Comparison of ENCODE assay signal across 32 mouse cellular contexts in genomic region chr2:77971361-77971760, GRCm38 (mm10).
"Had no signal": no experiment of that assay in that cellular context is flagged by ENCODE, and none has a peak within 500 bp of the region (broad histone marks: within the 10 kb centered on the region; RNA-seq: fewer than 3 reads in every experiment).

No protein-coding gene starts in this region.

- H3K36me3 ChIP-seq: limb, embryonic 10.5 days; limb, embryonic 12.5 days; limb, embryonic 13.5 days; limb, embryonic 15.5 days; liver, embryonic 12.5 days; liver, embryonic 13.5 days; liver, embryonic 15.5 days; lung, embryonic 15.5 days; midbrain, embryonic 10.5 days; midbrain, embryonic 12.5 days; midbrain, embryonic 13.5 days; midbrain, embryonic 15.5 days; neural tube, embryonic 12.5 days had no signal

- H3K4me3 ChIP-seq: limb, embryonic 10.5 days; limb, embryonic 12.5 days; limb, embryonic 13.5 days; limb, embryonic 15.5 days; liver, embryonic 12.5 days; liver, embryonic 13.5 days; liver, embryonic 15.5 days; lung, embryonic 15.5 days; megakaryocyte, embryonic 14.5 days; midbrain, embryonic 10.5 days; midbrain, embryonic 12.5 days; midbrain, embryonic 13.5 days; midbrain, embryonic 15.5 days; myocyte; neural tube, embryonic 12.5 days had no signal

- DNase-seq: left cerebral cortex, postnatal 4 days; liver; liver, embryonic 13.5 days; liver, postnatal 0 days; lung, adult 18-20 months; lung, adult 2 months; lung, embryonic 14.5 days; lung, postnatal 10 days; lung, postnatal 14 days; lung, postnatal 36 days; lung, postnatal 4 days; midbrain, embryonic 14.5 days had no signal

- ATAC-seq: liver, embryonic 12.5 days; liver, postnatal 0 days; lung, postnatal 0 days; midbrain, embryonic 13.5 days; midbrain, embryonic 15.5 days; midbrain, embryonic 16.5 days had no signal

- H3K27me3 ChIP-seq: limb, embryonic 12.5 days; limb, embryonic 13.5 days; limb, embryonic 15.5 days; liver, embryonic 12.5 days; liver, embryonic 13.5 days; liver, embryonic 15.5 days; lung, embryonic 15.5 days; midbrain, embryonic 12.5 days; midbrain, embryonic 13.5 days; midbrain, embryonic 15.5 days; neural tube, embryonic 12.5 days had no signal

- H3K4me1 ChIP-seq: liver, embryonic 12.5 days; liver, embryonic 13.5 days; liver, embryonic 15.5 days; lung, embryonic 15.5 days; midbrain, embryonic 10.5 days; midbrain, embryonic 12.5 days; midbrain, embryonic 13.5 days; midbrain, embryonic 15.5 days; neural tube, embryonic 12.5 days had no signal

- H3K4me2 ChIP-seq: limb, embryonic 12.5 days; limb, embryonic 13.5 days; limb, embryonic 15.5 days; liver, embryonic 11.5 days; liver, embryonic 12.5 days; liver, embryonic 13.5 days; liver, embryonic 15.5 days; lung, embryonic 14.5 days; lung, embryonic 15.5 days; midbrain, embryonic 11.5 days; midbrain, embryonic 12.5 days; midbrain, embryonic 13.5 days; midbrain, embryonic 15.5 days; neural tube, embryonic 12.5 days had no signal

- H3K9me3 ChIP-seq: limb, embryonic 10.5 days; limb, embryonic 12.5 days; limb, embryonic 13.5 days; limb, embryonic 15.5 days; liver, embryonic 12.5 days; liver, embryonic 13.5 days; liver, embryonic 15.5 days; lung, embryonic 15.5 days; midbrain, embryonic 10.5 days; midbrain, embryonic 12.5 days; midbrain, embryonic 13.5 days; midbrain, embryonic 15.5 days; neural tube, embryonic 12.5 days had no signal

- H3K27ac ChIP-seq: limb, embryonic 10.5 days; limb, embryonic 12.5 days; limb, embryonic 13.5 days; limb, embryonic 15.5 days; liver, embryonic 12.5 days; liver, embryonic 13.5 days; liver, embryonic 14.5 days; liver, embryonic 15.5 days; lung, embryonic 15.5 days; macrophage; midbrain, embryonic 10.5 days; midbrain, embryonic 12.5 days; midbrain, embryonic 13.5 days; midbrain, embryonic 15.5 days; neural tube, embryonic 12.5 days had no signal

- H3K9ac ChIP-seq: limb, embryonic 12.5 days; limb, embryonic 13.5 days; limb, embryonic 15.5 days; liver, embryonic 12.5 days; liver, embryonic 13.5 days; liver, embryonic 14.5 days; liver, embryonic 15.5 days; liver, postnatal 0 days; lung, embryonic 14.5 days; lung, embryonic 15.5 days; midbrain, embryonic 12.5 days; midbrain, embryonic 13.5 days; midbrain, embryonic 15.5 days; neural tube, embryonic 12.5 days had no signal
